Mouse (Mus musculus) urinary bladder, adult 18-20 months (tissue): ENCODE results near the gene Bloc1s4.

Source experiments
- DNase-seq, 2 experiments: peaks; one replicate each; pipeline ENCODE4 v3.0.0; 2022; ENCODE audit warnings: low spot score in 2 of 2, mixed read lengths in 2 of 2

Gene Bloc1s4

GRCm38 (mm10) chr5:36719601-36720000 lies 28.8 kb downstream of the Bloc1s4 start:
- no peak for DNase-seq

DNA sequence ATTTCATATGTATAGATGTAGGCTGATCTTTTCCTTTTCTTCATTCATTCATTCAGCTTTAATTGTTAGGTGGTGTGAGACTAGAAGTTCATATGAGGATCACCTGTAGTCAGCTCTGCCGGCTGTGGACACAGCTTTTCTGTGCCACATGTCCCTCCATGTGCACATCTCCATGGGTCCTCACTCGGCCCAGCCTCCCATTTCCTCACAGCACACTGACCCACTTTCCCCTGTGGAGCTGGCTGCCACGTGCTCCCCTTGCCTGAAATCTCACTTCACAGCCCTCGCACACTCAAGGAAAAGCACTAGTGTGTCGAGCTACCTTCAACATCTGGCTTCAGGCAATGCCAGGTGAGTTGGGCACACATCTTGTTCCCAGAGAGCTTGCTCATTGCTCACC lies 29.3 kb downstream of the Bloc1s4 start:
- no peak for DNase-seq

GRCm38 (mm10) chr5:36717889-36718288 lies 30.6 kb downstream of the Bloc1s4 start:
- no peak for DNase-seq

GRCm38 (mm10) chr5:36716816-36717215 lies 31.6 kb downstream of the Bloc1s4 start:
- DNase-seq: no peak

- no peak for DNase-seq
Measured at GRCm38 (mm10) chr5:36714832-36715231, 33.6 kb downstream of the Bloc1s4 start.

GRCm38 (mm10) chr5:36713693-36714092 lies 34.8 kb downstream of the Bloc1s4 start:
- DNase-seq: no peak

- DNase-seq: peak; percentile 86 to 94
Measured at GRCm38 (mm10) chr5:36712553-36713534, 35.6 kb downstream of the Bloc1s4 start.

- DNase-seq: no peak
Measured at GRCm38 (mm10) chr5:36711863-36712262, 36.6 kb downstream of the Bloc1s4 start.

DNA sequence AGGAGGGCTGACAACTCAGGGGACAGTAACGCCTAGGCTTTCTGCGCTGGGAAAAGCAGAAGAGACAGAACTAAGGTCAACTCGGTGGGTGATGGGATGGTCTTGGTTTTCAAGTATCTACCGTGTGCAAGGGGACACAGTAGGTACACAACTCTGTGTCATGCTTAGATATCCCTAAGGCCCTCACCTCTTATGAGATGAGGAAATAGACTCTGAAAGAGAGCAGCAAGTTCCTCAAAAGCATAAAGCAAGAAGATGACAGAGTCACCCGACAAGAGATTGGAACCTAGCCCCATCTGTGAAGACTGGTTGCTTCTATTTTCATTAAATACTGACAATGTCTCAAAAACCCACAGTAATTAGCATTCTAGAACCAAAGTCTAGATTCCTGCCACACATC lies 42.7 kb downstream of the Bloc1s4 start:
- no peak for DNase-seq

- no peak for DNase-seq
Measured at GRCm38 (mm10) chr5:36705390-36705789, 43.1 kb downstream of the Bloc1s4 start.

GRCm38 (mm10) chr5:36704684-36705083 lies 43.8 kb downstream of the Bloc1s4 start:
- no peak for DNase-seq

- no peak for DNase-seq
Measured at GRCm38 (mm10) chr5:36700939-36701620, 47.4 kb downstream of the Bloc1s4 start.

- DNase-seq: no peak
Measured at GRCm38 (mm10) chr5:36698689-36699088, 49.8 kb downstream of the Bloc1s4 start.

DNA sequence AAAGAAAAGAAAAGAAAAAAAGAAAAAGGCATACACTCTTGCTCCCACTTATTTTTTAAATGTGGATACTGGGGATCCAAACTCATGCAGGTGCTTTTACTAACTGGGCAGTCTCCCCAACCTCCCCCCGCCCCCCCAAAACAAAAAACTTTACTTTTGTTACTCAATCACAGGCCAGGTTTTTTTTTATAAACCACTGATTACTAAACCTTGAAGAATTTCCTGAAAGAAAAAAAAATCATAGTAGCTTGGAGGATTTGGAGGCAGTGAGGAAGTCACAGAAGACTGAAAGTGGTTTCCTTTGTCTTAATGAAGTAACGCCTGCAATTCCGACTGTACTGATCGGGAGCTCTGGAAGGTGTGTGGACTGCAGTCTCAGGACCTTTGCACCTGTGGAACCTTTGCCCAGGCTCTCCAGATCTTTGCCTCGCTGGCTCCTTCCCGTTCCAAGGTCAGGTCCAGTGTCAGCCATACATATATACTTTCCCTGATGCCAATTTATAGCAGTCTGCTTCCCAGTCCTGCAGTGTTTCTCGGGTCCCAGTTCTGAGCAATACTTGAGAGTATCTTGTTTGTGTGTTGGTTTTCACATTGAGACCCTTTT lies 50.3 kb downstream of the Bloc1s4 start:
- no peak for DNase-seq
